Mouse (Mus musculus) limb, embryonic 15.5 days (tissue): ENCODE data around the gene Abcc3. TPM values are rescaled to one million over a fixed set of nuclear protein-coding genes. Genes with fewer than 3 reads are reported as not detected.

Experiments
- ATAC-seq: fragments of 200-750 bp; cut with Nextera tagmentation; 2 replicates; pipeline ENCODE4 v1.8.0; 2017; ENCODE audit warnings: low read depth, moderate TSS enrichment; ENCODE audit not compliant: insufficient number of reproducible peaks, low FRiP score, low TSS enrichment
- H3K27ac ChIP-seq: fragments of 300-500 bp; sonication (generic); 2 replicates; pipeline ENCODE4 v1.5.1; 2015; ENCODE audit warnings: moderate library complexity, mild to moderate bottlenecking, inconsistent platforms
- H3K27me3 ChIP-seq: fragments of 300-500 bp; sonication (generic); 2 replicates; pipeline ENCODE4 v1.6.1; 2015; ENCODE audit warnings: inconsistent platforms
- H3K36me3 ChIP-seq: fragments of 300-500 bp; sonication (generic); 2 replicates; pipeline ENCODE4 v1.6.1; 2015; ENCODE audit warnings: inconsistent platforms
- H3K4me1 ChIP-seq: fragments of 300-500 bp; sonication (generic); 2 replicates; pipeline ENCODE4 v1.6.1; 2015; ENCODE audit warnings: inconsistent platforms
- H3K4me2 ChIP-seq: fragments of 300-500 bp; sonication (generic); 2 replicates; pipeline ENCODE4 v1.6.1; 2015; ENCODE audit warnings: mild to moderate bottlenecking, inconsistent platforms
- H3K4me3 ChIP-seq: fragments of 300-500 bp; sonication (generic); 2 replicates; pipeline ENCODE4 v1.5.1; 2015; ENCODE audit warnings: mild to moderate bottlenecking, inconsistent platforms
- H3K9ac ChIP-seq: fragments of 300-500 bp; sonication (generic); 2 replicates; pipeline ENCODE4 v1.6.1; 2015; ENCODE audit warnings: inconsistent platforms
- H3K9me3 ChIP-seq: fragments of 300-500 bp; sonication (generic); 2 replicates; pipeline ENCODE4 v1.6.1; 2016; ENCODE audit warnings: inconsistent platforms
- WGBS: fragments of 180-500 bp; shearing (Covaris S2); methylation state at CpG from one replicate; pipeline ENCODE4 v1.1.7; 2015; 5-methylcytosine and 5-hydroxymethylcytosine counted together
- polyA plus RNA-seq: library from polyadenylated mRNA; unstranded; fragments of >200 nt; fragmentation: Nextera tagmentation; extraction: Ambion mirVana; gene quantifications from 2 replicates; pipeline ENCODE4 v1.2.1, GENCODE M21; 2015

Abcc3 gene
- polyA plus RNA-seq, 1 experiment from 2014 or later: 1.6 TPM

DNA sequence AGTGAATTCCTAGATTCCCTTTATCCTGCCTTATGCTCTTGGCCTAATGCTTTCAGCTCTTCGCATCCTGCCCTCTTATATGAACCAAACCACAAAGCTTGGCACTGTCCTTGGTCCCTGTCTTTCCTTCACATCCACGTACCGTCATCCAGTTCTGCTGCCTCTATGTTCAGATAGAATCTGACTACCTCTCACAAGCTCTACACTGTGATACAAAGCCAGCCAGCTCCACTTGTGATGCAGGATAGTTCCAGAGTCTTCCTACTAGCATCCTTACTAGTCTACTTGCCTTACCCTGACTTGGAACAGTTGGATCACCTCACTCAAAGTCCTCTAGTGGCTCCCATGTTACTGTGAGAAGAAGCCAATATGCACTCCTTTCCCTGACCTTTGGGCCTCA is 62.6 kb downstream of the Abcc3 start:
- Histone ChIP-seq H3K9ac (no peak overlapping the region), H3K36me3 (peaks cover 11% of the 10 kb centered on the region), H3K4me3 (no peak overlapping the region), H3K9me3 (no peaks in the 10 kb centered on the region), H3K4me2 (no peak overlapping the region), H3K27ac (no peak overlapping the region), H3K4me1 (peaks cover 20% of the 10 kb centered on the region), H3K27me3 (no peaks in the 10 kb centered on the region)
- WGBS: 92% methylated on average over 3 of the region's 3 CpGs
- ATAC-seq: no peak

DNA sequence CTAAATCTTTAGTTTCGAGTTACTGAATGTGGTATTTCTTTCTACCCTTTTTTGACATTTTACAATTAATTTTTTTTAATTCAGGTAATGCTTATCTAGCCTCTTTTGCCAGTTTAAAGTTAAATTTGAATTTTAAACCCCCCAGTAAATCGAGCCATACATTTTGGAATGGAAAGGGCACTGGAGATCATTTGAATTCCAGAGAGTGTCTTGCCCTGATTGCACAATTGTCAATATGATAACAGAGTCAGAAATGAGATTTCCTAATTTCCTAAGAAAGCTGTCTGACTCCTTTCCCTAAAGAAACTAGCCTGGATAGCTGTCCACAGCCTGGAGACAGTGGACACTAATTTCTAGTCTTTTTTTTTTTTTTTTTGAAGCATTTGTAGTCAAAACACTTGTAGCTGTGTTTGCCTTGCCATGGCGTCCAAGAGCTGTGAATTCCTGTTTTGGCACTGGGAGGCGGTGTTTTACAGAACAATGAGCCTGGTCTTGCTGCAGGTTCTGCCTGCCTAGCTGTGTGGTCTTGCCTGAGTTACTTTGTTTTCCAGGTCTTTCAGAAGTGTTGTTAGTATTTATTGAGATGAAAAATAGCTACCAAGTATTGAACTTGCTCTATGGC is 63.4 kb downstream of the Abcc3 start:
- no peak overlapping the region for H3K27ac ChIP-seq

DNA sequence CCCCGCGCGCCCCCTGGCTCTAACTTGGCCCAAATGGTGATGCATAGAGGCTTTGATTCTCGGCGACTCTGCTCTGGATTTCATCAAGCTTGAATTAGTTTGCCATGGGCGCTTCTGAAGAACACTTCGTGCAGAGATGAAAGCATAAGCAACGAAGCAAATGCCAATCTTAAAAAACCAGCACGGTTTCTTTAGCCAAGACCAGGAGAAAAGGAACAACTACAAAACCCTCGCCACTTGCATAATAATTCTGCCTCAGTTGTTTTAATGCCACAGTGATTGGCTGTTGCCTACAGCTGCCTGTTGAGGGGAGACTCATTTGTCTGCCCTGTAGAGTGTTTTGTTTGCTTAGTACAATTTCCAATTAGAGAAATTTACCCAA is 64.2 kb downstream of the Abcc3 start:
- 0% methylated on average over 9 of the region's 10 CpGs for WGBS
- no peak for ATAC-seq
- Histone ChIP-seq H3K4me3 (peak overlapping the region; percentile 77), H3K27me3 (no peaks in the 10 kb centered on the region), H3K4me1 (peaks cover 20% of the 10 kb centered on the region), H3K36me3 (no peaks in the 10 kb centered on the region), H3K9me3 (no peaks in the 10 kb centered on the region), H3K9ac (peak overlapping the region; percentile 93), H3K27ac (peak overlapping the region; percentile 98), H3K4me2 (peak overlapping the region; percentile 61)

More for the DNA sequence above, 63.4 kb downstream of the Abcc3 start:
- peak overlapping the region; percentile 61 for H3K4me2 ChIP-seq
- no peaks in the 10 kb centered on the region for H3K27me3 ChIP-seq
- H3K36me3 ChIP-seq: peaks cover 5% of the 10 kb centered on the region
- WGBS: 51% methylated on average over 4 of the region's 4 CpGs
- H3K9me3 ChIP-seq: no peaks in the 10 kb centered on the region
- no peak overlapping the region for H3K9ac ChIP-seq
- no peak overlapping the region for H3K4me3 ChIP-seq
- ATAC-seq: no peak
- peaks cover 20% of the 10 kb centered on the region for H3K4me1 ChIP-seq

DNA sequence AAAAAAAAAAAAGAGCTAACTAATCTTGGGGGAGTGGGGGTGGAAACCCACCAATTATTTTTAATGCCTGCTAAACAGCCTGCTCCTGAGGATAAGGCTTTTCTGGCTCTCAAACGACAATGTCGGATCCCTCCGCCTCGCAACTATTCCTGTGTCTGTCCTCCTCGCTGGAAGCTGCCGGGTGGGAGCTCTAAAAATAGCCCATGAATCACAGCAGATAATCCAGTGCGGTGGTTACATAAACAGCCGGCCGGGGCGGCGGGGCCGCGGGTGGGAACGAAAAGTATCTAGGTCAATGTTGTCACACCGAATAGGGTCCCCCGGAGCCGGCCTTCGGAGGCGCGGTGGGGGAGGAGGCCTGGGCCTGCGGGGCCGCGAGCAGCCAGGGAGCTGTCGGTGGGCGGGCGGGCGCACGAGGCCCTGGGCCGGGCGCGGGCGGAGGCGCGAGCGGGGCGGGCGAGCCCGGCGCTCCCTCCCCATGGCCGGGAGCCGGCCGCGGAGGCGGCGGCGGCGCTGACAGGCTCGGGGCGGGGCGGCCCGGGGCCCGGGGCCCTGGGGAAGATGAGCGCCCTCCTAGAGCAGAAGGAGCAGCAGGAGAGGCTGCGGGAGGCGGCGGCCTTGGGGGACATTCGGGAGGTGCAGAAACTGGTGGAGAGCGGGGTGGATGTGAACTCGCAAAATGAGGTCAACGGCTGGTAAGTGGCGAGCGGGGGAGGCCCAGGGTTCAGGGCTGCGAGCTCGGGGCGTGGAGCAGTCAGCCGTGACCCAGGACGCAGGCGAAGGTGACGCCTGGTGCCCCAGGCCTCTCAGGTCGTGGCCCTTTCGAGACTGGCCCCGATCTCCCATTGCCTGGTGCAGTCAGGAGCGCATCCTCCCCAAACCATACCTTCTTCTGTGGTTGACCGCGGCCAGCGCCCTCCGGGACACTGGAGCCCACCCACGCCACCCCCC is 64.8 kb downstream of the Abcc3 start, which contains the start of gene Ankrd40:
Gene Ankrd40 (plus strand): TSS at position 309 of the 951 bp plus-strand sequence.
- H3K9ac ChIP-seq: peak within 1 kb of the TSS; percentile 93
- H3K4me1 ChIP-seq: peaks cover 20% of the 10 kb centered on the region
- H3K9me3 ChIP-seq: no peaks in the 10 kb centered on the region
- no peaks in the 10 kb centered on the region for H3K36me3 ChIP-seq
- H3K27ac ChIP-seq: peak within 1 kb of the TSS; percentile 98
- peak; percentile 87 for ATAC-seq
- H3K4me2 ChIP-seq: peak within 1 kb of the TSS; percentile 61
- peak within 1 kb of the TSS; percentile 77 for H3K4me3 ChIP-seq
- H3K27me3 ChIP-seq: no peaks in the 10 kb centered on the region
- under 1% methylated on average over 58 of the region's 78 CpGs for WGBS

DNA sequence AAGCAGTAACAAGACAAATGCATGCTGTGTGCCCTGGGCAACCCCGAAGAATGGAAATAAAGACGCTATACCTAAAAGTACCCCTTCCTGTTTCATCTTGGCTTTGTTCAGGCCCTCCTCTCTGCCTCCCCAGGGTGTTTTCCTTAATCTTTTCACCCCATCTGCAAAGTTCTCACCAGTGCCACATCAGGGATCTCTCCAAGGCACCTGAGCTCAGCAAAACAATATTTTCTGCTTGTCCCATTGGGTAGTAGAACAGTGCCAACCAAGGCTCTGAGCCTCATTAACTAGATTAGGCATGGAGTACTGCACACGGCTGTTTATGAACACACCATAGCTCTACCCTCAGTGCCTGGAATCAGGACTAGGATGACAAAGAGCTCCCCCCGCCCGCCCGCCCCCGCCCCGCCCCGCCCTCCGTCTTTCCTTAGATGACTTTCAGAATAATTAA is 65.8 kb downstream of the Abcc3 start:
- no peaks in the 10 kb centered on the region for H3K9me3 ChIP-seq
- no peak overlapping the region for H3K9ac ChIP-seq
- peak overlapping the region; percentile 77 for H3K4me3 ChIP-seq
- H3K27ac ChIP-seq: peak overlapping the region; percentile 76
- 7% methylated on average over 10 of the region's 10 CpGs for WGBS
- H3K4me1 ChIP-seq: peaks cover 24% of the 10 kb centered on the region
- peak overlapping the region; percentile 61 for H3K4me2 ChIP-seq
- H3K27me3 ChIP-seq: no peaks in the 10 kb centered on the region
- ATAC-seq: no peak
- no peaks in the 10 kb centered on the region for H3K36me3 ChIP-seq

DNA sequence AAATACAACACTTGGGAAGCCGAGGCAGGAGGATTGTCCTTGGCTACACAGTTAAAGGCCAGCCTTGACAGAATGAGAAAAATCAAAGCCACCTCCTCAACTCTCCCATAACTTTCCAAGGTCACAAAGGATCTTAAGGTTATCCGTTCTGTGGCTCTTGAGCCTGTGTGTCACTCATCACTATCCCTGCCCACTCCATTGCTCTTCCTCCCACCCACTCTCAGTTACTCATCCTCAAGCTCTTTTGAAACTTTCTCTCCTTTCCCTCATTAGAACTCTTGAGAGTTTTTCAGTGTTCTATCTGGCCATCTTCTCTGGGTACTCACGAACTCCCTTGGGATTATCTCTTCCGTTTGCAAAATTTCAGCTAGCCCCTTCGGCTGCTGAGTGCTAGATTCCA is 68.2 kb downstream of the Abcc3 start:
- no peaks in the 10 kb centered on the region for H3K9me3 ChIP-seq
- no peak overlapping the region for H3K27ac ChIP-seq
- peaks cover 23% of the 10 kb centered on the region for H3K4me1 ChIP-seq
- no peaks in the 10 kb centered on the region for H3K36me3 ChIP-seq
- H3K27me3 ChIP-seq: no peaks in the 10 kb centered on the region
- H3K9ac ChIP-seq: no peak overlapping the region
- 86% methylated on average over 5 of the region's 5 CpGs for WGBS
- no peak for ATAC-seq
- no peak overlapping the region for H3K4me2 ChIP-seq
- H3K4me3 ChIP-seq: no peak overlapping the region

DNA sequence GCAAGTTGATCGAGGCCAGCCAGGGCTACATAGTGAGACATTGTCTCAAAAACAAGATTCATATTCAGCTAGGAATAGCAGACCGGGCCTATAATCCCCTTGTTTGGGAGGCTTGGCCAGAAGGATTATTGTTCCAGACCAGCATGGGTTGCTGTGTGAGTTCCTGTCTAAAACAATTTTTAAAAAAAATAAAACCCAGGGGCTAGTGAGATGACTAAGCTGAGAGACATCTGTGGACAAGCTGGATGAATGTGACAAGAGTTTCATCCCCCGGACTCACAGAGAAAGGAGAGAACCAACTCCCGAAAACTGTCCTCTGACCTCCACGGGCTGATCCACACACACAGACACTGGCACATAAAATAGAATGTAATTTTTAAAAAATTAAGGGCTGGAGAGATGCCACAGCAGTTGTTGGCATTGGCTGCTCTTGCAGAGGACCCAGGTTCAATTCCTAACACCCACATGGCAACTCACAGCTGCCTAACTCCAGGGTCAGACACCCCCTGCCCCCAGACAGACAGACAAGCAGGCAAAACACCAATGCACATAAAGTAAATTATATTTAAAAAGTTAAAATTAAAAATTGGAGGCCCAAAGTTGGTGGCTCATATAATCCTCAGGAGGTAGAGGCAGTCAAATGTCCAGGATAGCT is 69.4 kb downstream of the Abcc3 start:
- Histone ChIP-seq H3K4me1 (peaks cover 18% of the 10 kb centered on the region), H3K27ac (no peak overlapping the region), H3K9me3 (no peaks in the 10 kb centered on the region), H3K4me3 (no peak overlapping the region), H3K4me2 (no peak overlapping the region), H3K27me3 (no peaks in the 10 kb centered on the region), H3K36me3 (no peaks in the 10 kb centered on the region), H3K9ac (no peak overlapping the region)
- no peak for ATAC-seq
- 82% methylated on average over 5 of the region's 5 CpGs for WGBS

DNA sequence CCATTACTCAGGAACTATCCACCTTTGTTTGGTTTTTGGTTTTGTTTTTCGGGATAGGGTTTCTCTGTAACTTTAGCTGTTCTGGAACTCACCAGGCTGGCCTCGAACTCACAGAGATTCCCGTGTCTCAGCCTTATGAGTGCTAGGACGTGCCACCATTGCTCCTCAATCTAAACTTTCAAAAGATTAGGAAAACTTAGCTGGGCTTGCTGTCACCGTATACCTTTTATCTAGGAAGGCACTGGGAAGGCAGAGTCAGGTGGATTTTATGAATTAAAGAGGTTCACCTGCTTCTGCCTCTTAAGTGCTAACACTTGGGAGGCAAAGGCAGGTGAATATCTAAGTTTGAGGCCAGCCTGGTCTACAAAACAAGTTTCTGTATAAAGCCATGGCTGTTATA is 70.2 kb downstream of the Abcc3 start:
- H3K4me2 ChIP-seq: peak overlapping the region; percentile 56
- peaks cover 25% of the 10 kb centered on the region for H3K4me1 ChIP-seq
- 37% methylated on average over 5 of the region's 5 CpGs for WGBS
- no peak overlapping the region for H3K9ac ChIP-seq
- H3K9me3 ChIP-seq: no peaks in the 10 kb centered on the region
- no peak for ATAC-seq
- H3K4me3 ChIP-seq: peak overlapping the region; percentile 86; the same call in 1 of the 2 replicates
- H3K36me3 ChIP-seq: 0 out of 2 replicates have a peak, but pooled peaks cover 3% of the 10 kb centered on the region
- peak overlapping the region; percentile 99 for H3K27ac ChIP-seq
- H3K27me3 ChIP-seq: no peaks in the 10 kb centered on the region

DNA sequence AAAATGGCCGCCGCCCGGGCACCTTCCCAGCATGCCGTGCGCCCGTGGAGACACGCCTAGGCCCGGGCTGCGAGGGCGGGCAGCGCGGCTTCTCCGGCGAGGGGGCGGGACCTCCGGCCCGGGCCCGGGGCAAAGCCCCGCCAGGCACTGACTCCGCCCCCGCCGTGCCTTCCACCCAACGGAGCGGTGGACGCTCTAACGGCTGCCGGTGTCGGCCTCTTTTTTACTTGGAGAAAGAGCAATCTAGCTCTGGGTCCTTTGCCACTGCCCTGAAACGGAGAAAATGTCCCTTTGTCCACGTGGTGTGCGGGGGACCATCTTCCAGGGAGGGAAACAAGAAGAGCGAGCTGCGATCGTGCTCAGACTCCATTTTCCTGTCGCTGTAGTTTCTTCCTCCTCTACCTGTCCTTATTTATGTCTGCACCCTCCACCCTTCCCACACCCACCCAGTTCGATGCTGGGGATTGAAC is 70.8 kb downstream of the Abcc3 start, which contains the start of gene Luc7l3:
Gene Luc7l3 (minus strand): TSS at position 58 of the 470 bp plus-strand sequence.
- peak; percentile 93 for ATAC-seq
- peaks cover 24% of the 10 kb centered on the region for H3K4me1 ChIP-seq
- H3K9me3 ChIP-seq: no peaks in the 10 kb centered on the region
- under 1% methylated on average over 36 of the region's 36 CpGs for WGBS
- peak within 1 kb of the TSS; percentile 86 for H3K4me3 ChIP-seq
- peak within 1 kb of the TSS; percentile 61 for H3K4me2 ChIP-seq
- H3K9ac ChIP-seq: peak within 1 kb of the TSS; percentile 93
- H3K36me3 ChIP-seq: 0 out of 2 replicates have a peak, but pooled peaks cover 3% of the 10 kb centered on the region
- H3K27me3 ChIP-seq: no peaks in the 10 kb centered on the region
- peak within 1 kb of the TSS; percentile 99 for H3K27ac ChIP-seq

DNA sequence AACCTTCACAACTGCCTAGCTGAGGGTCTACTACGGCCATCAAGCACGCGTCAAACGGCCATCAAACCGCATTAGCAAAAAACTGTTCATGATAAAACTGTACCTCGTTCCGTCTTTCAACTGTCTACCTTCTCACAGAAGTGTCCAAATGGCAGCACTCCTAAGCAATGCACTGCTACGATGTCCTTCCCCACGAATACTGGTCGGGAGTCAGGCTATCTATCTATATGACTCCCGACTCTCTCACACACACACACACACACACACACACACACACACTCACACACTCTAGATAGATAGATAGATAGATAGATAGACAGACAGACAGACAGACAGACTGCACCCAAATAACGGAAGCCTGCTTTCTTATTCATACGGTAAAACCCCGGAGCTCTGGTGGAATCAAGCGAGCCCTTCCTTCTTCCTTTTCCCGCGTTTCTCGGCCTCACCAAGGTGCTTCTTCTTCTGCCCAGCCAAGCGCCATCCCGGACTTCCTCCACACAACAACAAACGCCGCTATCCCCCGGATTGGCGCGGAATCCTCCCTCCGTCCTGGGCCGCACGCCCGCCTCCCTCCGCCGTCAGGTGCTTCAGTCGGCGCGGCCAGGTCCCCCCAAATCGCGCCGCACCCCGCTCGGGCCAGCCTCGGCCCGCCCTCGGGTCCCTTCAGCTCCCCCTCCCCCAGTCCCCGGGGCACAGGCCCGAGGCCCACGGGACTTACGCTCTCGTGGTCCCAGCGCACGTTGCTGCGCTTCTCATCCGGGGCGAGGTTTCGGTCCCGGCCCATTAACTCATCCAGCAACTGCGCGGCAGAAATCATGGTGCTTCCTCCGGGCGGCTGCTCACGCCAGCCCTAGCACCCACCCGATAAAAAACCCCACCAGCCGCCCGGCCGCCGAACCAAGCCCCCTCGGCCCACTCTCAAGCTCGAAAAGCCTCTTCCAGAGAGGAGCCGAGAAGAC is 71.5 kb downstream of the Abcc3 start:
- peaks cover 23% of the 10 kb centered on the region; the same call in 1 of the 2 replicates for H3K4me1 ChIP-seq
- no peaks in the 10 kb centered on the region for H3K9me3 ChIP-seq
- no peaks in the 10 kb centered on the region for H3K27me3 ChIP-seq
- H3K4me3 ChIP-seq: peak overlapping the region; percentile 86
- peak; percentile 57 for ATAC-seq
- peak overlapping the region; percentile 99 for H3K27ac ChIP-seq
- H3K36me3 ChIP-seq: 0 out of 2 replicates have a peak, but pooled peaks cover 3% of the 10 kb centered on the region
- H3K4me2 ChIP-seq: peak overlapping the region; percentile 61
- WGBS: under 1% methylated on average over 67 of the region's 67 CpGs
- H3K9ac ChIP-seq: peak overlapping the region; percentile 93
